Mouse (Mus musculus) megakaryocyte, embryonic 14.5 days (primary cell): ENCODE results near the gene Ddx56. TPM values are rescaled to one million over a fixed set of nuclear protein-coding genes. Genes with fewer than 3 reads are reported as not detected.
A peak's percentile ranks its signal among the peaks of the same experiment; 100 is the strongest.
"Not testable (repeated sequence)": the region's sequence is repeated elsewhere in the genome, so short reads cannot be mapped to it uniquely, and the experiment has no call there.

ENCODE experiments used
- H3K27me3 ChIP-seq: replicated peaks from 2 replicates; pipeline ENCODE3; 2012; ENCODE audit warnings: inconsistent platforms
- H3K36me3 ChIP-seq: replicated peaks from 2 replicates; pipeline ENCODE3; 2012; ENCODE audit warnings: low read length, inconsistent platforms, mixed read lengths
- H3K4me1 ChIP-seq: 2 replicates; pipeline ENCODE4 v1.6.1; 2012; ENCODE audit warnings: inconsistent platforms
- H3K4me3 ChIP-seq: replicated peaks from 2 replicates; pipeline ENCODE3; 2012; ENCODE audit warnings: moderate library complexity, mild to moderate bottlenecking, inconsistent platforms
- H3K9me3 ChIP-seq: 2 replicates; pipeline ENCODE4 v1.6.1; 2012; ENCODE audit warnings: inconsistent platforms
- FLI1 ChIP-seq: IDR thresholded peaks from 2 replicates; pipeline ENCODE4 v1.6.1; 2012; ENCODE audit warnings: low read length, inconsistent platforms, mixed read lengths
- GATA1 ChIP-seq: IDR thresholded peaks from 3 replicates; pipeline ENCODE4 v1.6.1; 2012; ENCODE audit warnings: mixed read lengths, low read length, inconsistent platforms, borderline replicate concordance
- polyA plus RNA-seq: library from polyadenylated mRNA; stranded (reverse); fragments of >175 nt; gene quantifications from 2 replicates; pipeline ENCODE4 v1.2.3, GENCODE M21; 2012; ENCODE audit warnings: low replicate concordance; ENCODE audit not compliant: insufficient read depth

Ddx56 gene
- polyA plus RNA-seq, 1 experiment: 6.2 TPM

DNA sequence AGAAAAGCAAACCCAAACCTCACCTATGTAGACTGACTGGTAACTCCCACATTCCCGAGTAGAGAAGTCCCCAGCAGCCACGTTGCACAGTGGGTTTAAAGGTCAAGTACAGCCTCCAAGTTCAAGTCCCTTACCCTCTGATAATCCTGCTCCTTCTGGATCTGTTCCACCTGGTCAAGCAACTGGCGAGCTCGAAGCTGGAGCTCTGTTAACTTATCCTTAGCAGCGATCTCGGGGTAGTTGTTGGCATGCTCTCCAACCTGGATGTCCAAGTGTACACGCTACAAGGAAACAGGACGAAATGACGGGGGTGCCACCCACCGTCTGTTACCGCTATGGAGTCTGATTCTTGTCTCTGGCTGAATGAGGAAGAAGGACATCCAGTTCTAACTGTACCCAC, 6.0 kb upstream of the Ddx56 start:
- H3K9me3 ChIP-seq: no peaks in the 10 kb centered on the region
- peaks cover 27% of the 10 kb centered on the region for H3K36me3 ChIP-seq
- no peaks in the 10 kb centered on the region for H3K27me3 ChIP-seq
- H3K4me3 ChIP-seq: peak overlapping the region; percentile 96
- peaks cover 33% of the 10 kb centered on the region for H3K4me1 ChIP-seq
- TF ChIP-seq GATA1 (no peak), FLI1 (no peak)

DNA sequence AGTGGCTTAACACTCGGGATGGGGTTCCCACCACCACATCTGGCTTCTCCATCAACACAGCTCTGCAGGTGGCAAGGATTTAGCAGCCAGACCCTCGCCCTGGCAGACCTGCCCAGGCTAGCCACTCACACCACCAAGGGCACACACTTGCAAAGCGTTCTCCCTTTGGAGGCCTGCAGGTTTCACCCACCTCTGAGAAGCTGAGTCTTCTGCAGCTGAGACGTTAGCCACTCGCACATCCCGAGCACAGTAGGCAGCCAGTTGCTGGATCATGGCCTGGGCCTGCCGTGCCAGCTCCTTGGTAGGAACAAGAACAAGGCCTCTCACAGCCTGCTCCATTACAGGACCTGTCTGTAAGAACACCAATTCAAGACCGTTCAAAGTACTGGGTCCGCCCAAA, 951 bp downstream of the Ddx56 start:
- H3K27me3 ChIP-seq: no peaks in the 10 kb centered on the region
- peaks cover 65% of the 10 kb centered on the region for H3K36me3 ChIP-seq
- TF ChIP-seq GATA1 (no peak), FLI1 (no peak)
- peak overlapping the region; percentile 100 for H3K4me3 ChIP-seq
- H3K9me3 ChIP-seq: no peaks in the 10 kb centered on the region
- H3K4me1 ChIP-seq: peaks cover 40% of the 10 kb centered on the region

- no peaks in the 10 kb centered on the region for H3K27me3 ChIP-seq
- H3K4me1 ChIP-seq: peaks cover 35% of the 10 kb centered on the region
- H3K4me3 ChIP-seq: no peak overlapping the region
- H3K36me3 ChIP-seq: peaks cover 100% of the 10 kb centered on the region
- no peaks in the 10 kb centered on the region for H3K9me3 ChIP-seq
- TF ChIP-seq FLI1 (no peak), GATA1 (no peak)
Observed at GRCm38 (mm10) chr11:6261434-6262082, 6.0 kb downstream of the Ddx56 start.

GRCm38 (mm10) chr11:6259413-6259812, 8.2 kb downstream of the Ddx56 start:
- peaks cover 80% of the 10 kb centered on the region for H3K36me3 ChIP-seq
- no peak overlapping the region for H3K4me3 ChIP-seq
- H3K27me3 ChIP-seq: no peaks in the 10 kb centered on the region
- TF ChIP-seq GATA1: no peak
- TF ChIP-seq FLI1: no peak
- no peaks in the 10 kb centered on the region for H3K9me3 ChIP-seq
- H3K4me1 ChIP-seq: peaks cover 21% of the 10 kb centered on the region

- TF ChIP-seq GATA1: no peak
- no peak for TF ChIP-seq FLI1
- H3K36me3 ChIP-seq: peaks cover 52% of the 10 kb centered on the region
Observed at GRCm38 (mm10) chr11:6256490-6257072, 11.0 kb downstream of the Ddx56 start.

GRCm38 (mm10) chr11:6254602-6255001, 13.0 kb downstream of the Ddx56 start:
- Histone ChIP-seq H3K36me3 (peaks cover 32% of the 10 kb centered on the region), H3K27me3 (peaks cover 12% of the 10 kb centered on the region)
- H3K9me3 ChIP-seq, H3K4me3 ChIP-seq, H3K4me1 ChIP-seq: not testable (repeated sequence)

More at GRCm38 (mm10) chr11:6256490-6257072, 11.0 kb downstream of the Ddx56 start:
- Histone ChIP-seq H3K4me1 (peaks cover 17% of the 10 kb centered on the region), H3K4me3 (no peak overlapping the region), H3K27me3 (peaks cover 8% of the 10 kb centered on the region), H3K9me3 (no peaks in the 10 kb centered on the region)

DNA sequence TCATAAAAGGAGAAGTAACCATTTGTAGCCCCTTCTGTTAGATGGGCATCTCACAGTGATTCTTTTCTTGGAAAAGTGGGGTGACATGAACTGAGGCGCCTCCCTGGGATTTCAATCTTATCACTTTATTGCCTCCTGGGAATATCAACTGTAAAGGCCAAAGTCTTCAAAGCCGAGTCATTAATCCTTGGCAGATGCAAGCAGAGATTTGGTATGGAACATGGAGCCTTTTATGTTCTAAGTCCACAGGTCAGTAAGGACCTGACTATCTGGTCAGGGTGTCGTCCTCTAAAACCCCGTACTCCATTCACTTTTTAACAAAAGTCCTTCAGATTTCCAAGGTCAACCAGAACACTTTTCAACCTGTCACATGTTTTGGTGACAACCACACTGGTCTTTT, 14.7 kb downstream of the Ddx56 start:
- Histone ChIP-seq H3K9me3 (no peaks in the 10 kb centered on the region), H3K36me3 (peaks cover 14% of the 10 kb centered on the region), H3K27me3 (peaks cover 12% of the 10 kb centered on the region), H3K4me1 (peaks cover 6% of the 10 kb centered on the region; the same call in 1 of the 2 replicates), H3K4me3 (no peak overlapping the region)
- TF ChIP-seq GATA1: no peak
- no peak for TF ChIP-seq FLI1

- peaks cover 9% of the 10 kb centered on the region for H3K36me3 ChIP-seq
- H3K4me3 ChIP-seq: no peak overlapping the region
- H3K4me1 ChIP-seq: peaks cover 6% of the 10 kb centered on the region; the same call in 1 of the 2 replicates
- TF ChIP-seq GATA1: no peak
- TF ChIP-seq FLI1: no peak
- H3K9me3 ChIP-seq: no peaks in the 10 kb centered on the region
- peaks cover 12% of the 10 kb centered on the region for H3K27me3 ChIP-seq
Observed at GRCm38 (mm10) chr11:6252248-6252647, 15.3 kb downstream of the Ddx56 start.

DNA sequence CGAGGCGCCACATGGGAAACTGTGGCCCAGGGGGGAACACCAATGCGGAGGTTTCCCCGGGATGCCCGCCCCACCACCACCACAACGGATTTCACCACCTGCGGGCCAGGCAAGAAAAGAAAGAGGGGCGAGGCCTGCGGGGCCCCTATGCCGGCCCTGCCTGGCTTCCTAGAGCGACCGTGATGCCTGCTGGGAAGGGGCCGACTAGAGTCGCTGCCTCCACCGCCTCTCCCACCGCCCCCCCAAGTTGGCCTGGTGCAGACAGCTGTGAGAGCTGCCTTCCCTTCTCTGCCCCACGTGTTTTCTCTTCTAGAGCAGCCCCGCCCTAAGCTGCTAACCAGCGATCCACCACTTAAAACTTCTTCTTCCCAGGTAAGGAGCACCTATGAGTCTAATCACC, 22.9 kb downstream of the Ddx56 start:
- no peak overlapping the region for H3K4me3 ChIP-seq
- no peak for TF ChIP-seq FLI1
- TF ChIP-seq GATA1: no peak
- H3K9me3 ChIP-seq: peaks cover 19% of the 10 kb centered on the region
- H3K36me3 ChIP-seq: no peaks in the 10 kb centered on the region
- H3K4me1 ChIP-seq: no peaks in the 10 kb centered on the region
- no peaks in the 10 kb centered on the region for H3K27me3 ChIP-seq

DNA sequence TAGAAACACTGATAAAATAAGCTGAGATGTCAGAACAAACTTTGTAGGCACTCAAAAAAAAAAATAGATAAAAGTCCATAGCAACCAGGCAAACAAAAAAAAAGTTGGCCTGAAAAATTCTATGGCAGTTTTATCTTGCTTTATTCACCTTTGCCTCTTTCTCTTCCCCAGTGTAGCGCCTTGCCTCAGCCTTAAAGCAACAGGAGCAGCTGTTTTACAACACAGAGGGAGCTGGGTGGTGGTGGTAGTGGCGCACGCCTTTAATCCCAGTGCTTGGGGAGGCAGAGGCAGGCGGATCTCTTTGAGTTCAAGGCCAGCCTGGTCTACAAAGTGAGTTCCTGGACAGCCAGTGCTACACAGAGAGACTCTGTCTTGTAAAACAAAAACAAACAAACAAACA, 34.5 kb downstream of the Ddx56 start:
- Histone ChIP-seq H3K4me3 (no peak overlapping the region), H3K27me3 (peaks cover 12% of the 10 kb centered on the region), H3K36me3 (no peaks in the 10 kb centered on the region), H3K9me3 (peaks cover 31% of the 10 kb centered on the region), H3K4me1 (no peaks in the 10 kb centered on the region; the same call in 1 of the 2 replicates)
- TF ChIP-seq FLI1 (no peak), GATA1 (no peak)

- peaks cover 37% of the 10 kb centered on the region for H3K27me3 ChIP-seq
- H3K4me1 ChIP-seq: peaks cover 5% of the 10 kb centered on the region
- H3K9me3 ChIP-seq: peaks cover 12% of the 10 kb centered on the region
- H3K4me3 ChIP-seq: no peak within 1 kb of the TSS
- H3K36me3 ChIP-seq: no peaks in the 10 kb centered on the region
- TF ChIP-seq FLI1 (no peak), GATA1 (no peak)
Observed at GRCm38 (mm10) chr11:6230012-6230411, 37.6 kb downstream of the Ddx56 start, which contains the start of gene Npc1l1. Npc1l1 (minus strand) TSS chr11:6230143.
